Mouse (Mus musculus) stomach, embryonic 14.5 days (tissue): ENCODE measurements at regions not wholly inside any gene's neighbourhood (a gene's known extent, or its start where the extent isn't known, plus 50 kb on each side); places are given as distances from the start of the nearest gene placed in this dataset.
A peak's percentile ranks its signal among the peaks of the same experiment; 100 is the strongest.

Source experiments
- ATAC-seq: fragments of 200-750 bp; cut with Nextera tagmentation; 2 replicates; pipeline ENCODE4 v1.8.0; 2017; ENCODE audit warnings: low read depth, moderate TSS enrichment; ENCODE audit not compliant: insufficient number of reproducible peaks, insufficient read depth, low FRiP score
- H3K27ac ChIP-seq: fragments of 300-500 bp; sonication (generic); 2 replicates; pipeline ENCODE4 v1.5.1; 2014; ENCODE audit warnings: mild to moderate bottlenecking, low read length, moderate library complexity, mixed read lengths
- H3K27me3 ChIP-seq: fragments of 300-500 bp; sonication (generic); 2 replicates; pipeline ENCODE4 v1.6.1; 2014; ENCODE audit warnings: low read length, control low read depth, mixed read lengths; ENCODE audit not compliant: control insufficient read depth, insufficient read depth
- H3K36me3 ChIP-seq: fragments of 300-500 bp; sonication (generic); 2 replicates; pipeline ENCODE4 v1.6.1; 2014; ENCODE audit warnings: mild to moderate bottlenecking, control low read depth, low read length, moderate library complexity, mixed read lengths; ENCODE audit not compliant: control insufficient read depth, insufficient read depth
- H3K4me1 ChIP-seq: fragments of 300-500 bp; sonication (generic); 2 replicates; pipeline ENCODE4 v1.6.1; 2014; ENCODE audit warnings: low read length, control low read depth, mixed read lengths; ENCODE audit not compliant: control insufficient read depth, insufficient read depth
- H3K4me2 ChIP-seq: fragments of 300-500 bp; sonication (generic); replicated peaks from 2 replicates; pipeline ENCODE4 v1.6.1; 2014; ENCODE audit warnings: low read depth, low read length, control low read depth
- H3K4me3 ChIP-seq: fragments of 300-500 bp; sonication (generic); 2 replicates; pipeline ENCODE4 v1.5.1; 2014; ENCODE audit warnings: low read depth, low read length, control low read depth
- H3K9ac ChIP-seq: fragments of 300-500 bp; sonication (generic); replicated peaks from 2 replicates; pipeline ENCODE4 v1.6.1; 2014; ENCODE audit warnings: low read depth, mild to moderate bottlenecking, control low read depth, low read length, moderate library complexity, mixed read lengths
- H3K9me3 ChIP-seq: fragments of 300-500 bp; sonication (generic); 2 replicates; pipeline ENCODE4 v1.6.1; 2016; ENCODE audit warnings: low read depth, low read length, control low read depth; ENCODE audit not compliant: control insufficient read depth
- WGBS: fragments of 180-500 bp; shearing (Covaris S2); extraction: QIAGEN DNeasy Blood & Tissue Kit; methylation state at CpG from one replicate; pipeline ENCODE4 v1.1.7; 2014; 5-methylcytosine and 5-hydroxymethylcytosine counted together

DNA sequence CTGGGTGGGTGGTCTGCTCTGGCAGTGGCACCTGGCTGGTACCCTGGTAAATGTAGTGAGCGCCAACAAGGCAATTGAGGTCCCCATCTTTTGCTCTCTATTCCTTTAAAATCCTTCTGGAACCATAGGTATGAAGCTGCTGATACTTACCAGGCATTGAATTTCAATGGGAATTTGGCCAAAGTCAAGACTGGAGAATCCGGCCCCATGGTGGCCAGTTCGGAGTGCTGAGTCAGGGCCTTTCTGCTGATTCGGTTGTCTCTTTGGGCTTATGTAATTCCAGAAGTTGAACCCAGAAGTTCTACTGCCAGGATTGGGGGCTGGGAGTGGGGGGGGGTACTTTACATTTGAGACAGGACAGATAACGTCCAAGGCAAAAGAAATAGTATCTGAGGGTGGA is 79.0 kb upstream of the Ubl3 start:
- Histone ChIP-seq H3K4me1 (peaks cover 13% of the 10 kb centered on the region; the same call in 1 of the 2 replicates), H3K27me3 (no peaks in the 10 kb centered on the region), H3K9ac (no peak overlapping the region), H3K4me2 (no peak overlapping the region), H3K36me3 (no peaks in the 10 kb centered on the region), H3K9me3 (no peaks in the 10 kb centered on the region), H3K27ac (no peak overlapping the region), H3K4me3 (no peak overlapping the region)
- WGBS: 83% methylated on average over 5 of the region's 5 CpGs
- no peak for ATAC-seq

DNA sequence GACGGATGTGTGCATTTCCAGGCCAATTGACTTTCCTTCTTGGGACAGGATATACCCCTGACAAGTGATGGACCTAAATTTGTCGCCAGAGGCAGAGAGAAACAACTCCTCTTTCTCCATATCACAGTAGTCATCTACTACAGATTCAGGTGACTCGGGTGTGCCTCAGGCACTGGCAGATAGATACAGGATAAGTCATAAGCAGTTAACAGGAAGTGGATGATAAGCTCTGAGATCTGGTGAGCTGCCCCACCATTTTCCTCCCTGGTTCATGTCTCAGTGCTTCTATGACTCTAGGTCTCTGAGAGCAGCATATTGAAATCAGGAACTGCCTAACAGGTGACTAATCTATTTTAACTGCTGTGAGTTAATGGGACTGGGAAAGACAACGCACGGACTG is 73.4 kb upstream of the Ubl3 start:
- Histone ChIP-seq H3K27ac (no peak overlapping the region), H3K9ac (no peak overlapping the region), H3K9me3 (no peaks in the 10 kb centered on the region), H3K4me3 (no peak overlapping the region), H3K36me3 (no peaks in the 10 kb centered on the region), H3K4me1 (no peaks in the 10 kb centered on the region), H3K4me2 (no peak overlapping the region), H3K27me3 (no peaks in the 10 kb centered on the region)
- ATAC-seq: no peak
- 83% methylated on average over 5 of the region's 5 CpGs for WGBS

DNA sequence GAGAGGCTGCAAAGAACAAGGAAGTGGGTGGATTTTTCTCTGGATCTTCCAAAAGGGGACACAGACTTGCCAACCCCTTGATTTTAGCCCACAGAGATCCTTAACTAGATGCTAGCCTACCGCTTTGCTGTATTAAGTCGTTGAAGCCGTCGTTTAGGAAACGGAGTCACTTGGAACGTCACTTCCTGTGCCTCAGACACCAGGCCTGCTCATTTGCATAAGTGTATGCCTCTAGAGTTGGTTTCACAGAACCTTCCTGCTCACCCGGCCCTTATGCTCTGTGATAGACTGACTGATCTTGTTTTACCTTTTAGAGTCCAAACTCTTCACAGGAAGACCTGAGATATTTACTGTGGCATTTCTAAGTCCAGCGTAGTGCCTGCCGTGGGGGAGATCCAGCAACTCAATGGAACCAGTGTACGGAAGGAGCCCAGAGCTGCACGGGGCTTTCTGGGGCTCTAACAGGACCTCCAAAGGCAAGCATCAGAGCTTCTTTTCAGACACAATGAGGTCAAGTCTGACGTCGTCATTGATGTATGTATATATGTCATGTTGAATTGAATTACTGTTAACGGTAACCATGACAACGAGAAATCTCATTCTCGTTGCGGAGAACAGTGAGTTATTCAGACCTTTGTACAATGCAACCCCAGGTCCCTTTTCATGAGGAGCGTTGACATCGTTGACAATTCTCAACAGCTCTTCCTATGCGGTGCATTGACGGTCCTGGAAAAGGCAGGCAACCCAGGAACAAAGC is 72.2 kb upstream of the Ubl3 start:
- WGBS: 66% methylated on average over 21 of the region's 21 CpGs
- Histone ChIP-seq H3K4me2 (no peak overlapping the region), H3K9ac (no peak overlapping the region), H3K27me3 (no peaks in the 10 kb centered on the region), H3K36me3 (no peaks in the 10 kb centered on the region), H3K27ac (no peak overlapping the region), H3K9me3 (no peaks in the 10 kb centered on the region), H3K4me1 (no peaks in the 10 kb centered on the region), H3K4me3 (no peak overlapping the region)
- no peak for ATAC-seq

DNA sequence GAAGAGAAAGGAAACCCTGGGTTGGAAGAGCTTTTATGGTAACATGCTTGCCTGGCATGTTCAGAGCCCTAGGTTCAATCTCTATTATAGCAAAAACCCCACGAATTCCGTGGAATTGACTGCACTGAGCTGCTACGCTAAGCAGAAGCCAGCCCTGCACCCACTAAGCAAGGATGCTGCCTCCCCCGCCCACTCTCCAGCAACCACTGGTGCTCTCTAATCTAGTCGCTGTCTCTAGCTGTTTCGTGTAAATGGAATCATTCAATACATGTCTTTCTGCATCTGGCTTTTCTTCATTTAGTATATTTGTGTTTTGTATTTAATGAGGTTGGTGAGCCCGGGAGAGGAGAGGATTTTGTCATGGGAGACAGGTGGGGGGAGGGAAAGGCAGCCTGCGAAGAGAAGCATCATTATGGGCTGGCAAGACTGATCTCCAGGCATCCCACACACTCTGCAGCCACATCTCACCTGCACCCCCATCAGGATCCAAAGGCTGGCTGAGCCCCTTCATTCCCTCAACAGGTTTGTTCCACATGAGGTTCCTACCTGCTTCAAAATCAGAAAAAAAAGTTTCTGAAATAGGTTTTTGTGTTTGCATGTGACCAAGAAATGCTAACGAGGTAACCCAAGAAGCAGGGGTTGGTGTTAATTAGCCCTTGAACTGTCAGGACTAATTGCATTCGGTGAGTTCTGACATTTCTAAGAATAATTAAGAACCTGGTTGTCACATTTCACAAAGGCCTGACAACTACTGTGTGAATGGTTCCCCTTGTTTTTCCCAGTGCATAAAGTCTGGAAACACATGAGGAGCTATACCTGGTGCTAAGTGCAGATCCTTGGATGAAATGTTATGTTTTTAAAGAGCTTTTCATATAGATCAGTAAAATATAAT is 68.6 kb upstream of the Ubl3 start:
- no peak overlapping the region for H3K4me3 ChIP-seq
- no peak overlapping the region for H3K4me2 ChIP-seq
- no peaks in the 10 kb centered on the region for H3K27me3 ChIP-seq
- H3K9me3 ChIP-seq: no peaks in the 10 kb centered on the region
- H3K4me1 ChIP-seq: no peaks in the 10 kb centered on the region
- WGBS: 43% methylated on average over 10 of the region's 10 CpGs
- H3K36me3 ChIP-seq: no peaks in the 10 kb centered on the region
- no peak overlapping the region for H3K9ac ChIP-seq
- ATAC-seq: no peak
- H3K27ac ChIP-seq: no peak overlapping the region

DNA sequence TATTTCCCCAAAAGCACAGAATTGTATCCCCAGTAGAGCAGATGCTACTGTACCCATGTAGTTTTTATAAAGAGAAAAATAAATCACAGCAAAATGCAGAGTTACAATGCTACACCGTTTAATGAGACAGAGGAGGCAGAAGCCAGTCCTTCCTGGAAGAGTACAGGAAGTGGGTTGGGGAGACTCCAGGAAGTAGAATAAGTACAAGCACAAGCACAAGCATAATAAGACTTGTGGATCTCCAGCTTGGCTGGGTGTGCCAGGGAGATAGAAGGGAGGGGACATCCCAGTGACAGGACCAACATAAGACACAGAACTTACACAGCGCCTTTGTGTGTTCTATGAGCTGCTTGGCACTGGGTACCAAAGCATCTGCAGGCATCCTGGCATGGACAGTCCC is 67.3 kb upstream of the Ubl3 start:
- Histone ChIP-seq H3K9me3 (no peaks in the 10 kb centered on the region), H3K4me3 (no peak overlapping the region), H3K36me3 (no peaks in the 10 kb centered on the region), H3K27ac (no peak overlapping the region), H3K4me2 (no peak overlapping the region), H3K9ac (no peak overlapping the region), H3K27me3 (no peaks in the 10 kb centered on the region), H3K4me1 (peaks cover 4% of the 10 kb centered on the region; the same call in 1 of the 2 replicates)
- 82% methylated on average over 2 of the region's 2 CpGs for WGBS
- ATAC-seq: no peak

DNA sequence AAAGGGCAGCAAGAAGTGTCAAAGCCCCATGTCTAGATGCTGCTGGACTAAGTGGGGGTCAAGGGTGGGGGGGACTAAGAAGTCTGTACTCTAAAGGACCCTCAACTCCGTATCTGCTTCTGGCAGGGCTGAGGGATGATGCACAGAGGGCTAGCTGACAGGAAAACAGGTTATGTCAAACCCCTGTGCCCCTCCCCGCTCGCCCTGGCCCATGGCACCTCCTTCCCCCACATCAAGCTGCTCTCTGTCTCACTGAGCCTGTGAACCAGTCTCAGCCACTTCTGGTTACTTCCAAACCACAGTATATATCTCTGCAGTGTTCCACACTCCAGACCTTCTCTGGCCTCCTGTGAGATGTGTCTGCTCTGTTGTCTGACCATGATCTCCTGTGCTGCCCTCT is 63.8 kb upstream of the Ubl3 start:
- H3K9me3 ChIP-seq: no peaks in the 10 kb centered on the region
- no peak overlapping the region for H3K4me3 ChIP-seq
- no peaks in the 10 kb centered on the region for H3K36me3 ChIP-seq
- 67% methylated on average over 3 of the region's 3 CpGs for WGBS
- H3K4me1 ChIP-seq: peaks cover 4% of the 10 kb centered on the region; the same call in 1 of the 2 replicates
- no peak overlapping the region for H3K4me2 ChIP-seq
- H3K27me3 ChIP-seq: no peaks in the 10 kb centered on the region
- H3K27ac ChIP-seq: no peak overlapping the region
- H3K9ac ChIP-seq: no peak overlapping the region
- ATAC-seq: 0 out of 2 replicates have a peak, but pooled peaks have one; percentile 39

DNA sequence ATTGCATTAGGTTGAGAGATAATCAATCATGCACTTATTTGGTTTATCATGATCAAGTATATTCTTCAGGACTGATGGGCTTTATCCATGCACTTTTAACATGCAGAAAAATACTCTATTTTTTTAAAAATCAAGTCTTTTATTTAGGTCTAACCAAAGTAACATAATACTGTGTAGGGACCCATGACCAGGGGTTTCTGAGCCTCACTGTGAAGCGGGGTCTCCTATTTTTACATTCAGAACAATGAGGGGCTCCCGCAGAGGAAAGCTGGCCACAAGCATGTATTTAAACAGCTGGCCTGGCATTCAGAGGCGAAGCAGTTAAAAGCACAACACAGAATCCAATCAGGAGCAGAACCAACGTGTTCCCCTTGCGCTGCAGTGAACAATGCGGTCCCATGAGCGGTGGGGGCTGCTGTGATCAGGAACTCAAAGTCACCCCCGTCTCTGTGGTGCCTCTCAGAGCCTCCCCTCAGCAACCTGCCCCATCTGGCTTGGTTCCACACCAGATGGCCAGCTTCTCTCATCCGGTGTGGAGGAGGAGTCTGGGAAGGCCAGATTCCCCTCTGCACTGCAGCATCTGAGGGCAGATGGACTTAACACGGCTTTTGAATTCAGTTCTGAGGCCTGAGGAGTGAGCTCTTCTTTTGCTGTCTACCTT is 63.2 kb upstream of the Ubl3 start:
- ATAC-seq: no peak; the same call in 1 of the 2 replicates
- Histone ChIP-seq H3K4me1 (peaks cover 4% of the 10 kb centered on the region; the same call in 1 of the 2 replicates), H3K9ac (no peak overlapping the region), H3K27ac (no peak overlapping the region), H3K4me2 (no peak overlapping the region), H3K36me3 (no peaks in the 10 kb centered on the region), H3K4me3 (no peak overlapping the region), H3K27me3 (no peaks in the 10 kb centered on the region), H3K9me3 (no peaks in the 10 kb centered on the region)
- 29% methylated on average over 10 of the region's 10 CpGs for WGBS

DNA sequence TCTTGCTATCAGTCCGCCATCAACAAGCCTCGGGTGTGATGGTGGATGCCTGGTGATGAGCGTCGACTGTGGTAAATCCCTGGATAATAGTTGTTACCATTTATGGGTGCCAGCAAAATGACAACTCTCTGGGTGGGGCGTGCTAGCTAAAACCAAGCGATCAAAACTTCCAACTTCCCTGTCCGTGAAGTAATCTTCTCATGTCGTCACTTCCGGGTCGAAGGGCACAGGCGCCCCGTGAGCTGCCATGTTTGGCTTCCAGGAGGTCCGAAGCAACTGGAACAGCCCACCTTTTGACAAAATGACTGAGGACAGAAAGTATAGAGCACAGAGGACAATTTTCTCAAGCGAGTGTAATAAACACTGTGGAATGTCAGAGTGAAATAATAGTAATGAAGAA is 62.5 kb upstream of the Ubl3 start:
- Histone ChIP-seq H3K4me3 (no peak overlapping the region), H3K9me3 (no peaks in the 10 kb centered on the region), H3K4me2 (no peak overlapping the region), H3K27me3 (no peaks in the 10 kb centered on the region), H3K4me1 (peaks cover 4% of the 10 kb centered on the region; the same call in 1 of the 2 replicates), H3K36me3 (no peaks in the 10 kb centered on the region), H3K27ac (no peak overlapping the region), H3K9ac (no peak overlapping the region)
- no peak for ATAC-seq
- WGBS: 94% methylated on average over 14 of the region's 14 CpGs
